Mouse (Mus musculus) testis, adult 2 months (tissue): ENCODE results near the gene Mlx. TPM values are rescaled to one million over a fixed set of nuclear protein-coding genes. Genes with fewer than 3 reads are reported as not detected.

Experiments
- H3K27ac ChIP-seq: fragments of 200-500 bp; 2 replicates; pipeline ENCODE4 v1.5.1; 2012; ENCODE audit warnings: low read depth, low read length; ENCODE audit not compliant: control insufficient read depth, insufficient read depth
- H3K27me3 ChIP-seq: fragments of 200-500 bp; 2 replicates; pipeline ENCODE4 v1.6.1; 2012; ENCODE audit warnings: mild to moderate bottlenecking, low read length, moderate library complexity; ENCODE audit not compliant: control insufficient read depth, insufficient read depth
- H3K36me3 ChIP-seq: fragments of 200-500 bp; 2 replicates; pipeline ENCODE4 v1.6.1; 2012; ENCODE audit warnings: mild to moderate bottlenecking, low read length; ENCODE audit not compliant: control insufficient read depth, insufficient read depth
- H3K4me1 ChIP-seq: fragments of 200-500 bp; 2 replicates; pipeline ENCODE4 v1.6.1; 2012; ENCODE audit warnings: low read length; ENCODE audit not compliant: control insufficient read depth, insufficient read depth
- H3K4me3 ChIP-seq: fragments of 200-500 bp; 2 replicates; pipeline ENCODE4 v1.5.1; 2012; ENCODE audit warnings: low read depth, mild to moderate bottlenecking, low read length, moderate library complexity, mixed read lengths; ENCODE audit not compliant: control insufficient read depth
- CTCF ChIP-seq: fragments of 200-500 bp; IDR thresholded peaks from 2 replicates; pipeline ENCODE4 v1.5.1; 2012; ENCODE audit warnings: low read depth, mild to moderate bottlenecking, inconsistent platforms, low read length, moderate library complexity; ENCODE audit not compliant: control insufficient read depth, insufficient read depth, insufficient replicate concordance
- POLR2A ChIP-seq: fragments of 200-500 bp; IDR thresholded peaks from 2 replicates; pipeline ENCODE4 v1.6.1; 2012; ENCODE audit warnings: low read depth, mild to moderate bottlenecking, inconsistent platforms, low read length, moderate library complexity; ENCODE audit not compliant: control insufficient read depth
- polyA plus RNA-seq: library from polyadenylated mRNA; depleted of rRNA; stranded (reverse); fragments of >200 nt; gene quantifications from 2 replicates; pipeline ENCODE4 v1.2.3, GENCODE M21; 2012

The Mlx gene
- polyA plus RNA-seq, 1 experiment: 6.7 TPM

DNA sequence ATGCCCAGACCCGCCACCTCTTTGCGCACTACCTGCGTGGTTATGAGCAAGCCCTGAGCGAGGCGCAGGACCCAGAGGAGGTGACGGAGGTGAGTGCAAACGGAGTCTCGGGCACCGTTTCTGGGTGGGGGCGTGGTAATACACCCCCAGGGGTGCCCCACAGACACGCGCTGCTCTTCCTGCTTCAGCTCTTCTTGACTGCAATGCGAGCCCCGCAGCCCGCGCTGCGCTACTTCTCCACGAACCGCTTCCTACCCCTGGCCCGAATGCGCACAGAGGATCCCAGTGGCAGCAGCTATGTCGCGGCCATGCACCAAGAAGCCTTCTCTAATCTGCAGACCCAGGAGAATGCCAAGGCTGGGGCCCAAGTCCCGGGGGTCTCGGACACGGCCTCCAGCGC, 7.3 kb upstream of the Mlx start:
- Histone ChIP-seq H3K27me3 (no peaks in the 10 kb centered on the region), H3K27ac (no peak overlapping the region), H3K4me1 (peaks cover 10% of the 10 kb centered on the region), H3K36me3 (no peaks in the 10 kb centered on the region; the same call in 1 of the 2 replicates), H3K4me3 (no peak overlapping the region)
- TF ChIP-seq CTCF (no peak), POLR2A (no peak)

DNA sequence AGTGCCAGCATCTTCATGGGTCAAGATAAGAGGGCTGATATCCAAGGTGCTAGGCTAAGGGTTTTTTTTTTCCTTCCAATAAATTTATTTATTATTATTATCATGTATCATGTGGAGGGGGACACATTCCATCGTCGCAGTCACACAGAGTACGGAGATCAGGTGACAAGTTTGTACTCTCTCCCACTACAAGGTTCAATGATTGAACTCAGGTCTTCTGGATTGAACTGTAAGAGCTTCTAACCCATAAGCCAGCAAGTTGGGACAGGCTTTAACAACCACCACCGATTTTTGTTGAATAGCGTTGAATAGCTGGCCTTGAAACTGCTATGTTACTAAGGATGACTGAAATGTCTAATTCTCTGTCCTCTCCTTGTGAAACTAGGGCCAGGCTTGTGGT, 6.7 kb upstream of the Mlx start:
- Histone ChIP-seq H3K27me3 (no peaks in the 10 kb centered on the region), H3K4me3 (no peak overlapping the region), H3K36me3 (no peaks in the 10 kb centered on the region; the same call in 1 of the 2 replicates), H3K4me1 (peaks cover 10% of the 10 kb centered on the region), H3K27ac (no peak overlapping the region)
- TF ChIP-seq CTCF: no peak
- TF ChIP-seq POLR2A: no peak

DNA sequence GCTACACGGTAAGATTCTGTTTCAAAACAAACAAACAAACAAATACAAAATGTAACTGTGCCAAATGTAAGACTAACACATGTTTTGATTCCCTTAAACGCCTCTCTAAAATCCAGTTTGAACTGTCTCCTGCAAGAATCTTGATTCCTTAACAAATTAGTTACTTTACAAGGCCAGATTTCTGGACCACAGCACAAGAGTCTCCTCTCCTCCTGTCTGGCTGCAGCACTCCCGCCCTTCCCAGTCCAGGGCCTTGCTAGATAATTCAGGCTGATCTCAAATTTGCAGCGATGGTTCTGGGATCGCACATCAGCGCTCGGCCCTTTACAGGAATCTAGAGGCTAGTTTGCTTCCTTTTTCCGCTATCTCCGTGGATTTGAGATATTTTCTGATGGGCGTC, 5.4 kb upstream of the Mlx start:
- peak overlapping the region; percentile 45; the same call in 1 of the 2 replicates for H3K27ac ChIP-seq

DNA sequence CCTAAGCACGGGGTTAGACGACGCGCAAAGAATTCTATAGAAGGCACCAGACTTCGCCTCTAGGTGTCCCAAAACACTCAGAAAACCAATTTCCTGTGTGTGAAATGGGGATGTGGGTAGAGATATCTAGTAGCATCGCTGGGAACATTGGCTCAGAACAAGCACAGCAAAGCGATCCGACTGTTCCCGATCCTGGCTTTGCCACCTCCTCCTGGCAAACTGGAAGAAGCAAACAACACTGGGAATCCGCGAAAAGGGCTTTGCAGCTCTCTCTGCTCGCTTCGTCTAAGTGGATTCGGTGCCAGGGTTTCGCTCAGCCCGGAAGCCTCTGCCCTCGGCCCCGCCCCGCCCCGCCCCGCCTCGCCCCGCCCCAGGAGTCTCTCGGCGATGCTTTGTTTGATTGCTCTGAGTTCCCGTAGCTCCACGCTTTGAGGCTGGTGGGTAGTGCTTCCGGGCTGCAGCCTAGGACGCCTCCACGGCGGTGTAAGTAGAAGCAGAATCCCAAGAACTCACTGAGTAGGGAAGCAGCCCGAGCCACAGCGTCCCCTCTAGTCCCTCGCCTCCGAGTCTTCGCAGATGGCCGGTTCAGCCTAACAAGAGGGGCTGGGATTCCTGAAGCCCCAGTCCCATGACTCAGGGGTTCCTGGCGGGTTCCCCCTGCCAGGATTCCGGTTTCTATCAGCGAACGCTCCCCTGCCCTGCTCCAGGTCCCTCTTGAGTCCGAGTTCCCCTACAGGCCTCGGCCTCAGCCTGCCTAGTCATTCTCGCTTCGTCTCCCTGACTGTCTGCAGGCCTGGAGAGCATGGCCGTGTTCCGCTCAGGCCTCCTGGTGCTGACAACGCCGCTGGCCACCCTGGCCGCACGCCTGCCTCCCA, 4.6 kb upstream of the Mlx start, which contains the start of gene Coasy:
Coasy (plus strand) TSS at position 358 of the 875 bp plus-strand sequence.
- Histone ChIP-seq H3K36me3 (no peaks in the 10 kb centered on the region), H3K27me3 (no peaks in the 10 kb centered on the region), H3K4me3 (peak within 1 kb of the TSS; percentile 80), H3K4me1 (peaks cover 12% of the 10 kb centered on the region), H3K27ac (peak within 1 kb of the TSS; percentile 45)
- TF ChIP-seq CTCF (no peak), POLR2A (peak; percentile 71)

More for the DNA sequence above, 5.4 kb upstream of the Mlx start:
- no peak overlapping the region; the same call in 1 of the 2 replicates for H3K4me3 ChIP-seq
- H3K4me1 ChIP-seq: peaks cover 11% of the 10 kb centered on the region
- TF ChIP-seq POLR2A (no peak), CTCF (no peak)
- H3K27me3 ChIP-seq: no peaks in the 10 kb centered on the region
- no peaks in the 10 kb centered on the region; the same call in 1 of the 2 replicates for H3K36me3 ChIP-seq

DNA sequence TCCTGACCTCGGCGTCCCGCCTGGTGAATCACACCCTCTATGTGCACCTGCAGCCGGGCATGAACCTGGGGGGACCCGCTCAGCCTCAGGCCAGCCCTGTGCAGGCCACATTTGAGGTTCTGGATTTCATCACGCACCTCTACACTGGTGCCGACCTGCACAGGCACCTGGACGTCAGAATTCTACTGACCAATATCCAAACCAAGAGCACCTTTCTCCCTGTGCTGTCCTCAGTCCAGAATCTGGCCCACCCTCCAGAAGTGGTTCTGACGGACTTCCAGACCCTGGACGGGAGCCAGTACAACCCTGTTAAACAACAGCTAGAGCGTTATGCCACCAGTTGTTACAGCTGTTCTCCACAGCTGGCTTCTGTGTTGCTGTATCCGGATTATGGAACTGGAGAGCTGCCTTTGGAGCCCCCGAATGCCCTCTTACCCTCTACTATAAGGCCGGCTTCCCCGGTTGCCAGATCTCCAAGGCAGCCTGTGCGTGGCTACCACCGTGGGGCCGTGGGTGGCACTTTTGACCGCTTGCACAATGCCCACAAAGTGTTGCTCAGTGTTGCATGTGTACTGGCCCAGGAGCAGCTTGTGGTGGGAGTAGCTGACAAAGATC, 3.9 kb upstream of the Mlx start:
- Histone ChIP-seq H3K27me3 (no peaks in the 10 kb centered on the region), H3K4me3 (peak overlapping the region; percentile 80), H3K27ac (peak overlapping the region; percentile 41; the same call in 1 of the 2 replicates), H3K4me1 (peaks cover 18% of the 10 kb centered on the region), H3K36me3 (no peaks in the 10 kb centered on the region)
- TF ChIP-seq CTCF (no peak), POLR2A (no peak)

DNA sequence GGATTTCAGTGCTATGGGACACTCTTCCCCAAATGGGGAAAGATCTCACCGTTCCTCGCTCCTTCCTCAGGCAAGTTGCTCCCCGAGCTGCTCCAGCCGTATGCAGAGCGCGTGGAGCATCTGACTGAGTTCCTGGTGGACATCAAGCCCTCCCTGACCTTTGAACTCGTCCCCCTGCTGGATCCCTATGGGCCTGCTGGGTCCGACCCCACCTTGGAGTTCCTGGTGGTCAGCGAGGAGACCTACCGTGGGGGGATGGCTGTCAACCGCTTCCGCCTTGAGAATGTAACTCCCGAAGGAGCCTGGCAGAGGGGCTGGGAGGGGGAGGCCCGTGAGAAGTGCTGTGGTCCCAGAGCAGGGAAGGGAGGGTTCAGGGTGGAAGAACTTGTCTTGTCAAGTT, 2.8 kb upstream of the Mlx start:
- H3K27ac ChIP-seq: no peak overlapping the region
- H3K4me3 ChIP-seq: no peak overlapping the region
- H3K36me3 ChIP-seq: no peaks in the 10 kb centered on the region
- no peak for TF ChIP-seq POLR2A
- no peak for TF ChIP-seq CTCF
- no peaks in the 10 kb centered on the region for H3K27me3 ChIP-seq
- peaks cover 18% of the 10 kb centered on the region for H3K4me1 ChIP-seq

DNA sequence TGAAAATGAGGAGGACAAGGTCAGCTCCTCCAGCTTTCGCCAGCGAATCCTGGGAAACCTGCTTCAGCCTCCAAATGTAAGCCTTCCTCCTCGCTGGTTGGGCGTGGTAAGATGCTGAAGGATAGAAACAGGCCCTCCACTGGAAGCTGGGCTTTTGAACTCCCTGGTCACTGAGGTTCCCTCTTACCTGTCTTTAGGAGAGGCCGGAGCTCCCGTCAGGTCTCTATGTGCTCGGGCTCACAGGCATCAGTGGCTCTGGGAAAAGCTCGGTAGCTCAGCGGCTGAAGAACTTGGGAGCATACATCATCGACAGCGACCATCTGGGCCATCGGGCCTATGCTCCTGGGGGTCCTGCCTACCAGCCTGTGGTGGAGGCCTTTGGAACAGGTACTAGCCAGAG, 2.3 kb upstream of the Mlx start:
- Histone ChIP-seq H3K4me3 (no peak overlapping the region), H3K36me3 (no peaks in the 10 kb centered on the region), H3K27ac (no peak overlapping the region), H3K4me1 (peaks cover 16% of the 10 kb centered on the region), H3K27me3 (no peaks in the 10 kb centered on the region)
- no peak for TF ChIP-seq POLR2A
- no peak for TF ChIP-seq CTCF
